Mouse (Mus musculus): ENCODE measurements at regions not wholly inside any gene's neighbourhood (a gene's known extent, or its start where the extent isn't known, plus 50 kb on each side); places are given as distances from the start of the nearest gene placed in this dataset.

DNA sequence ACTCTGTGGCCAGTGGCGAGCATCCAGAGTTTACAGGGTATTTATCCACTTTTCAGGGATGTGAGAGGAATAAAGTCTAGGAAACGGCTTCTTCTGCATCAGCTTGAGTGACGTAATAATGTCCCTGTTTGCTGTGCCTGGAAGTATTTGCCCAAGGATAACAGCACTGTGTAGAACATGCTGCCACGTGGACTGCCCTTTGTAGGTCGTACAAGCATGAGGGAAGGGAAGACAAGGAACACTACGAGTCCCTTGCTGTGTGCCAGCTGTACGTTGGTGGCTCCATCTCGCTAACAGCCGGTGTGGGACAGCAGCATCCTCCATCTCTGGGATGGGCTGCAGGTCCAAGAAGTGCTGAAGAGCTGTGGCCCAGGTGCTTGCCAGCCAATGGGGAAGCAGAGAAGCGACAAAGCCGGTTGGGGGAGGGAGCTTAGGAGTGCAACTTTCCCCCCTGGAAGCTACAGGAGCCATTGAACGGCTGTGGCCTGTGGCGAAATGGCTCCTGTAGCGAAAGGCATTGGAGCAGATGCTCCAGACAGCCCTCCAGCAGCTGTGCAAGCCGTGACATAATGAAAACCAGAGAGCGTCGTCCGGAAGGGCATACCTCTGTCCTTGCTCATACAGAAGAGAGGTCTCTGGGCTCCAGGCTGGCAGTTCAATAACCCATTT, 65.0 kb upstream of the Epcam start:
- H3K4me3 ChIP-seq (ENCODE audit: low read length) = no peak overlapping the region
- ATAC-seq (ENCODE audit: low FRiP score, low TSS enrichment) = peak; percentile 19; the same call in 1 of the 2 replicates
- 58% methylated on average over 18 of the region's 18 CpGs for WGBS

GRCm38 (mm10) chr17:87571345-87571932, 64.3 kb upstream of the Epcam start:
- 15% methylated on average over 18 of the region's 18 CpGs for WGBS
- Histone ChIP-seq H3K4me1 (ENCODE audit: control insufficient read depth, insufficient read depth, low read length) (no peaks in the 10 kb centered on the region), H3K9ac (ENCODE audit: low read depth, low read length) (no peak overlapping the region; the same call in 1 of the 2 replicates), H3K27me3 (ENCODE audit: control insufficient read depth, insufficient read depth, low read length) (no peaks in the 10 kb centered on the region), H3K4me3 (ENCODE audit: low read length) (no peak overlapping the region), H3K27ac (ENCODE audit: low read depth, low read length) (no peak overlapping the region), H3K9me3 (ENCODE audit: control insufficient read depth, low read length) (no peaks in the 10 kb centered on the region), H3K36me3 (ENCODE audit: control insufficient read depth, insufficient read depth, low read length) (no peaks in the 10 kb centered on the region), H3K4me2 (replicated peaks; ENCODE audit: low read depth, low read length) (peak overlapping the region; percentile 38)
- ATAC-seq (ENCODE audit: low FRiP score, low TSS enrichment) = peak; percentile 86

More for the DNA sequence above, 65.0 kb upstream of the Epcam start:
- Histone ChIP-seq H3K4me1 (ENCODE audit: control insufficient read depth, insufficient read depth, low read length) (no peaks in the 10 kb centered on the region), H3K27ac (ENCODE audit: low read depth, low read length) (no peak overlapping the region), H3K9ac (ENCODE audit: low read depth, low read length) (no peak overlapping the region), H3K36me3 (ENCODE audit: control insufficient read depth, insufficient read depth, low read length) (no peaks in the 10 kb centered on the region), H3K4me2 (replicated peaks; ENCODE audit: low read depth, low read length) (no peak overlapping the region; the same call in 1 of the 2 replicates), H3K9me3 (ENCODE audit: control insufficient read depth, low read length) (no peaks in the 10 kb centered on the region), H3K27me3 (ENCODE audit: control insufficient read depth, insufficient read depth, low read length) (no peaks in the 10 kb centered on the region)

DNA sequence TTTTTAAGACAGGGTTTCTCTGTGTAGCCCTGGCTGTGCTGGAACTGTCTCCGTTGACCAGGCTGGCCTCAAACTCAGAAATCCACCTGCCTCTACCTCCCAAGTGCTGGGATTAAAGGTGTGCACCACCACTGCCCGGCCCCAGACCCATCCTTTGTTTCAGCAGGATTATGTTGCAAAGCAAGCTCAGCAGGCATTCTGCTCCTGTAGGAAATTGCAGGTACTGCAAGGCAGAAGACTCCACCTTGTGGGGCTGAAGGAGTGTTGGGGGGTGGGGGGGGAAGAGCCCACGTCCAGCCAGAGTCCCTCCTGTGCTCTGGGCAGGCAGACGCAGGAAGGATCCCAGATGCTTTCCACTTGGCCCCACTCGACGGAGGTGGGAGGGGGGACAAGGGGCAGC, 52.2 kb upstream of the Epcam start:
- no peak overlapping the region for H3K4me2 ChIP-seq (replicated peaks; ENCODE audit: low read depth, low read length)
- no peak overlapping the region for H3K9ac ChIP-seq (ENCODE audit: low read depth, low read length)
- no peak overlapping the region for H3K27ac ChIP-seq (ENCODE audit: low read depth, low read length)
- no peaks in the 10 kb centered on the region for H3K36me3 ChIP-seq (ENCODE audit: control insufficient read depth, insufficient read depth, low read length)
- H3K4me3 ChIP-seq (ENCODE audit: low read length) = no peak overlapping the region
- 57% methylated on average over 6 of the region's 6 CpGs for WGBS
- H3K4me1 ChIP-seq (ENCODE audit: control insufficient read depth, insufficient read depth, low read length) = no peaks in the 10 kb centered on the region
- no peaks in the 10 kb centered on the region for H3K27me3 ChIP-seq (ENCODE audit: control insufficient read depth, insufficient read depth, low read length)
- H3K9me3 ChIP-seq (ENCODE audit: control insufficient read depth, low read length) = peaks cover 10% of the 10 kb centered on the region
- ATAC-seq (ENCODE audit: low FRiP score, low TSS enrichment) = no peak

GRCm38 (mm10) chr17:87585355-87585754, 50.4 kb upstream of the Epcam start:
- Histone ChIP-seq H3K27ac (ENCODE audit: low read depth, low read length) (no peak overlapping the region), H3K4me3 (ENCODE audit: low read length) (no peak overlapping the region), H3K36me3 (ENCODE audit: control insufficient read depth, insufficient read depth, low read length) (no peaks in the 10 kb centered on the region), H3K4me2 (replicated peaks; ENCODE audit: low read depth, low read length) (no peak overlapping the region), H3K27me3 (ENCODE audit: control insufficient read depth, insufficient read depth, low read length) (no peaks in the 10 kb centered on the region), H3K9ac (ENCODE audit: low read depth, low read length) (no peak overlapping the region), H3K4me1 (ENCODE audit: control insufficient read depth, insufficient read depth, low read length) (no peaks in the 10 kb centered on the region), H3K9me3 (ENCODE audit: control insufficient read depth, low read length) (peaks cover 4% of the 10 kb centered on the region)
- 0 out of 2 replicates have a peak, but pooled peaks have one; percentile 28 for ATAC-seq (ENCODE audit: low FRiP score, low TSS enrichment)
- WGBS = 43% methylated on average over 6 of the region's 6 CpGs

All from kidney, embryonic 14.5 days (tissue).